Mouse (Mus musculus) central nervous system, embryonic 11.5 days (tissue): ENCODE measurements around the gene Mrps2. TPM values are rescaled to one million over a fixed set of nuclear protein-coding genes. Genes with fewer than 3 reads are reported as not detected.

Experiments used
- polyA plus RNA-seq: library from polyadenylated mRNA; depleted of rRNA; stranded (reverse); fragments of >200 nt; gene quantifications from 2 replicates; pipeline ENCODE4 v1.2.3, GENCODE M21; 2012; rRNA removed

Mrps2 gene
- polyA plus RNA-seq = 27.8 and 52.9 TPM in 2 replicates

GRCm38 (mm10) chr2:28467860-28468485, at the start of gene Mrps2:
Gene Mrps2, plus strand, starts transcription at chr2:28468066.

DNA sequence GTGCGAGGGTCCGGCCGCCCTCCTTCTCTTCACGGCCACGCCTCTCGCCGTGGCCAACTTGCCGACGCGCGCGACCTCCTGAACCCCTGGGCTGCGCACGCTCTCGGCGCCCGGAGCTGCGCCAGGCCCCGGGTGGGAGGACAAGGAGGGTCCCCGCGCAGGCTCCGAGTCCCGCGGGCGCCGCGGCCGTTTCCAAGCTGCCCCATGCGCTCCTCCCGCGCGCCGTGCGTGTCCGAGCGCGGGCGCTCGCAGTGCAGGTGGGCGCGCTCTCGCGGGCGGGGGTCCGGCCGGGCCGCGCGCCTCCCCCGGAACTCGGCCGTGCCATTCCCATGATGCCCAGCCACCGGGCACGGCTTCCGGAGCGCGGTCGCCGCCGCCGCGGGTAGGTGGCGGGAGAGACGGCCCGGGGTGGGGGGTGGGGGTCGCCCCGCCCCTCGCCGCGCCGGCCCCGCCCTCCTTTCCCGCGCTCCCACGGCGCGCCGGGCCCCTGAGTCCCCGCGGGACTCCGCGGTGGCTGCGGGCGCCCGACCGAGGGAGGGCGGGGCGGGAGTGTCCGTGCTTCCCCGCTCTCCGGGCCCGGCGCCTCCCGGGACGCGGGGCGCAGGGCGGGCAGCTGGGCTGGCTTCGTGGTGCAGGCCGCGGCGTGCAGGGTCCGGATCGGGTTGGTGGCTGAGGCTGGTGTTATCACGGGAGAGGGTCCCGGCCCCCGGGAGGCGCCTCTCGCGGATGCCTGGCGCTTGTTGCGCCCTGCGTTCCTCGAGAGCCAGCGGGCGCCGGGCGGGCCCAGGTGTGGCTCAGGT, 21.2 kb upstream of the Mrps2 start, which contains the start of gene Ppp1r26:
Ppp1r26 (plus strand) TSS at position 286 of the 800 bp plus-strand sequence.

GRCm38 (mm10) chr2:28465836-28466518, 1.9 kb upstream of the Mrps2 start, which contains the start of gene 1700007K13Rik:
Gene 1700007K13Rik, minus strand, starts transcription at chr2:28466332.

GRCm38 (mm10) chr2:28496671-28497070, 28.8 kb downstream of the Mrps2 start, which contains the start of gene Gbgt1:
Gene Gbgt1, plus strand, starts transcription at chr2:28496891.

DNA sequence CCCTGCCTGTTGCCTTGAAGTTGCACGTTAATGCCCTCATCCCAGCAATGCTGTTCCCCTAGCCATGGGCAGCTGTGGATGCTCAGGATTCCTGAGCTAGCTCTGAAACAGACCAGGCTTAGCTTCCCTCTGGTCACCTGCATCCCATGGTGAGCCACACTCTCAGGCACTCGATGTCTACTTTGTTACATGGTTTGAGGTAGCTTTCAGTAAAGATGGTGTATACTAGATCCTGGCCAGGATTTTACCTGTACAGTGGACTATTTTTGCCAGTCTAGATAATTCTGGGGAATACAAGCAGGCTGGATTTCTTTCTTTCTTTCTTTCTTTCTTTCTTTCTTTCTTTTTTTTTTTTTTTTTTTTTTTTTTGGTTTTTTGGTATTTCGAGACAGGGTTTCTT, 37.9 kb downstream of the Mrps2 start, which contains the start of gene Gm10134:
Gm10134 (plus strand) TSS at position 301 of the 400 bp plus-strand sequence.

DNA sequence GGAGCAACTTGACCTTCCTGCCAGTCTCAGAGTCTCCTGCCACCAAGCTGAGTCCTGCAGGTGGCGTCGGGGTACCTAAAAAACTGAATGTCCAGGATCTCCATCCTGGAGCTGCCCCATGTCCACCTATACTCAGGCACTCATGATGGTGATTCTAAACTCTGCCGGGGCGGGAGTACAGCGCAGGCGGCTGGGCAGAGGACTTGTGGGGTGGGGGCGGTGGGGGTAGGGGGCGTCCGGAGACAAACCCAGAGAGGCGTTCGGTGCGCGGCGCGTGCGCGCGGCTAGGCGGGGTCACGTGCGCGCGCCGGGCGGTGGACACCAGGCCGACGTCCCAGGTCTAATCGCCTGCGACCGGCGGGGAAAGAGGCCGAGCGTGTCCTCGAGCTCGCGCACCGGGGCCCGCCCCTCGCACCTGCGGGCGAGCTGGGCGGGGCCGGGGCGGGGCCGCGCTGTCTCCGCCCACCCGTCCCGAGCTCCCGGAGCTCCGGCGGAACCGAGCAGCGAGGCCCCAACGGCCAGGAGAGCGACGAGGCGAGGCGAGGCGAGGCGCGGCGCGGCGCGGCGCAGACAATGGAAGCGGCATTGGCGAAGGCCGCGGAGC, 45.0 kb downstream of the Mrps2 start, which contains the start of gene Ralgds:
Ralgds (plus strand) TSS at position 328 of the 604 bp plus-strand sequence.

Other genes starting within 250 kb of the Mrps2 start
- gene Ppp1r26, start 21.3 kb upstream of the Mrps2 start, polyA plus RNA-seq = 9.9 and 11.1 TPM in 2 replicates
- 0.40 and 0.55 TPM in 2 replicates for gene 1700007K13Rik, start 1.7 kb upstream of the Mrps2 start, polyA plus RNA-seq
- 0.41 and 0.81 TPM in 2 replicates for gene Gbgt1, start 28.8 kb downstream of the Mrps2 start, polyA plus RNA-seq
- 0.42 and 0.97 TPM in 2 replicates for gene Gm10134, start 38.0 kb downstream of the Mrps2 start, polyA plus RNA-seq
- 76.5 and 84.6 TPM in 2 replicates for gene Ralgds, start 45.1 kb downstream of the Mrps2 start, polyA plus RNA-seq
- gene Cel, start 95.3 kb downstream of the Mrps2 start, polyA plus RNA-seq = 0.02 and 0.06 TPM in 2 replicates
- gene Gtf3c5, start 115.7 kb downstream of the Mrps2 start, polyA plus RNA-seq = 52.6 and 56.7 TPM in 2 replicates
- gene Gfi1b, start 153.9 kb downstream of the Mrps2 start, polyA plus RNA-seq = 5.2 and 5.5 TPM in 2 replicates
- 21.7 and 25.1 TPM in 2 replicates for gene Tsc1, start 173.2 kb downstream of the Mrps2 start, polyA plus RNA-seq
- gene Spaca9, start 231.7 kb downstream of the Mrps2 start, polyA plus RNA-seq = 1.1 and 1.5 TPM in 2 replicates
- 0.29 and 0.39 TPM in 2 replicates for gene Ak8, start 232.1 kb downstream of the Mrps2 start, polyA plus RNA-seq